Mouse (Mus musculus): ENCODE results near the gene Plekhm3. TPM values are rescaled to one million over a fixed set of nuclear protein-coding genes. Genes with fewer than 3 reads are reported as not detected.

Gene Plekhm3
- total and polyA plus RNA-seq, 3 experiments, result 3.0 to 25.8 (median 8.0) TPM

- TF ChIP-seq GATA2 (IDR thresholded peaks at IDR 0.05; ENCODE audit: borderline replicate concordance, low read depth, low read length), result no peak
- no peak for TF ChIP-seq CTCF (IDR thresholded peaks at IDR 0.05; ENCODE audit: low read depth, low read length)
- no peak for TF ChIP-seq TAL1 (conservative IDR thresholded peaks at IDR 0.05; ENCODE audit: low read depth, low read length)
- TF ChIP-seq POLR2AphosphoS5 (IDR thresholded peaks at IDR 0.05; ENCODE audit: insufficient replicate concordance, low read depth, low read length), result no peak
- TF ChIP-seq GATA1 (IDR thresholded peaks at IDR 0.05; ENCODE audit: borderline replicate concordance, low read length), result no peak
- H3K4me3 ChIP-seq (ENCODE audit: low read depth, low read length), result no peak overlapping the region
- H3K36me3 ChIP-seq (replicated peaks), result no peaks in the 10 kb centered on the region
- ATAC-seq (ENCODE audit: extremely low read depth, insufficient number of reproducible peaks, low FRiP score, poor library complexity, severe bottlenecking), result no peak
- DNase-seq (ENCODE audit: low spot score), result no peak
- H3K4me1 ChIP-seq (ENCODE audit: insufficient read depth, low read depth, low read length), result peaks cover 46% of the 10 kb centered on the region
- H3K9me3 ChIP-seq (replicated peaks), result no peaks in the 10 kb centered on the region
- H3K27me3 ChIP-seq (ENCODE audit: insufficient read depth, low read length), result no peaks in the 10 kb centered on the region
Measured at GRCm38 (mm10) chr1:64823564-64823963, 133.1 kb downstream of the Plekhm3 start.

GRCm38 (mm10) chr1:64817709-64818108 lies 138.9 kb downstream of the Plekhm3 start:
- Histone ChIP-seq H3K4me1 (ENCODE audit: insufficient read depth, low read depth, low read length) (peaks cover 20% of the 10 kb centered on the region), H3K4me3 (ENCODE audit: low read depth, low read length) (no peak overlapping the region), H3K36me3 (replicated peaks) (peaks cover 2% of the 10 kb centered on the region), H3K27me3 (ENCODE audit: insufficient read depth, low read length) (no peaks in the 10 kb centered on the region), H3K9me3 (replicated peaks) (no peaks in the 10 kb centered on the region)
- TF ChIP-seq TAL1 (conservative IDR thresholded peaks at IDR 0.05; ENCODE audit: low read depth, low read length) (no peak), POLR2AphosphoS5 (IDR thresholded peaks at IDR 0.05; ENCODE audit: insufficient replicate concordance, low read depth, low read length) (no peak), GATA2 (IDR thresholded peaks at IDR 0.05; ENCODE audit: borderline replicate concordance, low read depth, low read length) (no peak), CTCF (IDR thresholded peaks at IDR 0.05; ENCODE audit: low read depth, low read length) (no peak), GATA1 (IDR thresholded peaks at IDR 0.05; ENCODE audit: borderline replicate concordance, low read length) (no peak)
- ATAC-seq (ENCODE audit: extremely low read depth, insufficient number of reproducible peaks, low FRiP score, poor library complexity, severe bottlenecking) (no peak), DNase-seq (ENCODE audit: low spot score) (no peak)

GRCm38 (mm10) chr1:64813182-64813581 lies 143.4 kb downstream of the Plekhm3 start:
- Histone ChIP-seq H3K36me3 (replicated peaks) (peaks cover 2% of the 10 kb centered on the region), H3K4me1 (ENCODE audit: insufficient read depth, low read depth, low read length) (peaks cover 50% of the 10 kb centered on the region), H3K9me3 (replicated peaks) (no peaks in the 10 kb centered on the region), H3K4me3 (ENCODE audit: low read depth, low read length) (no peak overlapping the region), H3K27me3 (ENCODE audit: insufficient read depth, low read length) (no peaks in the 10 kb centered on the region)
- no peak for ATAC-seq (ENCODE audit: extremely low read depth, insufficient number of reproducible peaks, low FRiP score, poor library complexity, severe bottlenecking)
- no peak for DNase-seq (ENCODE audit: low spot score)
- TF ChIP-seq GATA1 (IDR thresholded peaks at IDR 0.05; ENCODE audit: borderline replicate concordance, low read length) (no peak), GATA2 (IDR thresholded peaks at IDR 0.05; ENCODE audit: borderline replicate concordance, low read depth, low read length) (no peak), POLR2AphosphoS5 (IDR thresholded peaks at IDR 0.05; ENCODE audit: insufficient replicate concordance, low read depth, low read length) (no peak), TAL1 (conservative IDR thresholded peaks at IDR 0.05; ENCODE audit: low read depth, low read length) (no peak), CTCF (IDR thresholded peaks at IDR 0.05; ENCODE audit: low read depth, low read length) (no peak)

GRCm38 (mm10) chr1:64811956-64812355 lies 144.7 kb downstream of the Plekhm3 start:
- ATAC-seq (ENCODE audit: extremely low read depth, insufficient number of reproducible peaks, low FRiP score, poor library complexity, severe bottlenecking) (peak; percentile 58), DNase-seq (ENCODE audit: low spot score) (no peak)
- Histone ChIP-seq H3K9me3 (replicated peaks) (no peaks in the 10 kb centered on the region), H3K27me3 (ENCODE audit: insufficient read depth, low read length) (no peaks in the 10 kb centered on the region), H3K4me1 (ENCODE audit: insufficient read depth, low read depth, low read length) (peaks cover 50% of the 10 kb centered on the region), H3K4me3 (ENCODE audit: low read depth, low read length) (no peak overlapping the region; the same call in 1 of the 2 replicates), H3K36me3 (replicated peaks) (no peaks in the 10 kb centered on the region)
- TF ChIP-seq TAL1 (conservative IDR thresholded peaks at IDR 0.05; ENCODE audit: low read depth, low read length) (peak; percentile 43; the same call in 1 of the 2 replicates), POLR2AphosphoS5 (IDR thresholded peaks at IDR 0.05; ENCODE audit: insufficient replicate concordance, low read depth, low read length) (no peak)

- ATAC-seq (ENCODE audit: extremely low read depth, insufficient number of reproducible peaks, low FRiP score, poor library complexity, severe bottlenecking), result no peak
- DNase-seq (ENCODE audit: low spot score), result no peak
- H3K4me3 ChIP-seq (ENCODE audit: low read depth, low read length), result no peak overlapping the region
- H3K9me3 ChIP-seq (replicated peaks), result no peaks in the 10 kb centered on the region
- TF ChIP-seq CTCF (IDR thresholded peaks at IDR 0.05; ENCODE audit: low read depth, low read length), result no peak
- no peak for TF ChIP-seq GATA1 (IDR thresholded peaks at IDR 0.05; ENCODE audit: borderline replicate concordance, low read length)
- TF ChIP-seq POLR2AphosphoS5 (IDR thresholded peaks at IDR 0.05; ENCODE audit: insufficient replicate concordance, low read depth, low read length), result no peak
- TF ChIP-seq GATA2 (IDR thresholded peaks at IDR 0.05; ENCODE audit: borderline replicate concordance, low read depth, low read length), result no peak
- no peak for TF ChIP-seq TAL1 (conservative IDR thresholded peaks at IDR 0.05; ENCODE audit: low read depth, low read length)
- H3K4me1 ChIP-seq (ENCODE audit: insufficient read depth, low read depth, low read length), result peaks cover 43% of the 10 kb centered on the region
- H3K27me3 ChIP-seq (ENCODE audit: insufficient read depth, low read length), result no peaks in the 10 kb centered on the region
- H3K36me3 ChIP-seq (replicated peaks), result no peaks in the 10 kb centered on the region
Measured at GRCm38 (mm10) chr1:64809085-64809484, 147.5 kb downstream of the Plekhm3 start.

- Histone ChIP-seq H3K4me3 (ENCODE audit: low read depth, low read length) (no peak overlapping the region), H3K4me1 (ENCODE audit: insufficient read depth, low read depth, low read length) (peaks cover 41% of the 10 kb centered on the region), H3K36me3 (replicated peaks) (no peaks in the 10 kb centered on the region), H3K9me3 (replicated peaks) (no peaks in the 10 kb centered on the region), H3K27me3 (ENCODE audit: insufficient read depth, low read length) (no peaks in the 10 kb centered on the region)
- DNase-seq (ENCODE audit: low spot score), result no peak
- TF ChIP-seq CTCF (IDR thresholded peaks at IDR 0.05; ENCODE audit: low read depth, low read length) (no peak), GATA2 (IDR thresholded peaks at IDR 0.05; ENCODE audit: borderline replicate concordance, low read depth, low read length) (no peak), TAL1 (conservative IDR thresholded peaks at IDR 0.05; ENCODE audit: low read depth, low read length) (no peak), GATA1 (IDR thresholded peaks at IDR 0.05; ENCODE audit: borderline replicate concordance, low read length) (no peak), POLR2AphosphoS5 (IDR thresholded peaks at IDR 0.05; ENCODE audit: insufficient replicate concordance, low read depth, low read length) (no peak)
- ATAC-seq (ENCODE audit: extremely low read depth, insufficient number of reproducible peaks, low FRiP score, poor library complexity, severe bottlenecking), result no peak
Measured at GRCm38 (mm10) chr1:64807766-64808165, 148.9 kb downstream of the Plekhm3 start.

All from G1E (cell line).